Mouse (Mus musculus) inflammation-experienced regulatory T-cells (primary cell): Measurements from ENCODE around the gene Des. TPM values are rescaled to one million over a fixed set of nuclear protein-coding genes. Genes with fewer than 3 reads are reported as not detected.

ENCODE experiments used
- polyA plus RNA-seq, 2 experiments: library from polyadenylated mRNA; unstranded; fragments of 100-300 nt; shearing (Covaris generic); gene quantifications; one replicate each; pipeline ENCODE4 v1.2.1; 2017

Gene Des
- under 1 TPM in 1 of 2 experiments, not detected in 1; 0.77 TPM for polyA plus RNA-seq

DNA sequence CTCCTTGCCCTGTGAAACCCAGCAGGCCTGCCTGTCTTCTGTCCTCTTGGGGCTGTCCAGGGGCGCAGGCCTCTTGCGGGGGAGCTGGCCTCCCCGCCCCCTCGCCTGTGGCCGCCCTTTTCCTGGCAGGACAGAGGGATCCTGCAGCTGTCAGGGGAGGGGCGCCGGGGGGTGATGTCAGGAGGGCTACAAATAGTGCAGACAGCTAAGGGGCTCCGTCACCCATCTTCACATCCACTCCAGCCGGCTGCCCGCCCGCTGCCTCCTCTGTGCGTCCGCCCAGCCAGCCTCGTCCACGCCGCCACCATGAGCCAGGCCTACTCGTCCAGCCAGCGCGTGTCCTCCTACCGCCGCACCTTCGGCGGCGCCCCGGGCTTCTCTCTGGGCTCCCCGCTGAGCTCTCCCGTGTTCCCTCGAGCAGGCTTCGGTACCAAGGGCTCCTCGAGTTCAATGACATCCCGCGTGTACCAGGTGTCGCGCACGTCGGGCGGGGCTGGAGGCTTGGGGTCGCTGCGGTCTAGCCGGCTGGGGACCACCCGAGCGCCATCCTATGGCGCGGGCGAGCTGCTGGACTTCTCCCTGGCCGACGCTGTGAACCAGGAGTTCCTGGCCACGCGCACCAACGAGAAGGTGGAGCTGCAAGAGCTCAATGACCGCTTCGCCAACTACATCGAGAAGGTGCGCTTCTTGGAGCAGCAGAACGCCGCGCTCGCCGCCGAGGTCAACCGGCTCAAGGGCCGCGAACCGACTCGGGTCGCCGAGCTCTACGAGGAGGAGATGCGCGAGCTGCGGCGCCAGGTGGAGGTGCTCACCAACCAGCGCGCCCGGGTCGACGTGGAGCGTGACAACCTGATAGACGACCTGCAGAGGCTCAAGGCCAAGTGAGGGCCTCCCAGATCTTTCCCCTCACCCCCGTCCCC, at the start of gene Des:
Gene Des (plus strand): TSS at position 218 of the 920 bp plus-strand sequence.

DNA sequence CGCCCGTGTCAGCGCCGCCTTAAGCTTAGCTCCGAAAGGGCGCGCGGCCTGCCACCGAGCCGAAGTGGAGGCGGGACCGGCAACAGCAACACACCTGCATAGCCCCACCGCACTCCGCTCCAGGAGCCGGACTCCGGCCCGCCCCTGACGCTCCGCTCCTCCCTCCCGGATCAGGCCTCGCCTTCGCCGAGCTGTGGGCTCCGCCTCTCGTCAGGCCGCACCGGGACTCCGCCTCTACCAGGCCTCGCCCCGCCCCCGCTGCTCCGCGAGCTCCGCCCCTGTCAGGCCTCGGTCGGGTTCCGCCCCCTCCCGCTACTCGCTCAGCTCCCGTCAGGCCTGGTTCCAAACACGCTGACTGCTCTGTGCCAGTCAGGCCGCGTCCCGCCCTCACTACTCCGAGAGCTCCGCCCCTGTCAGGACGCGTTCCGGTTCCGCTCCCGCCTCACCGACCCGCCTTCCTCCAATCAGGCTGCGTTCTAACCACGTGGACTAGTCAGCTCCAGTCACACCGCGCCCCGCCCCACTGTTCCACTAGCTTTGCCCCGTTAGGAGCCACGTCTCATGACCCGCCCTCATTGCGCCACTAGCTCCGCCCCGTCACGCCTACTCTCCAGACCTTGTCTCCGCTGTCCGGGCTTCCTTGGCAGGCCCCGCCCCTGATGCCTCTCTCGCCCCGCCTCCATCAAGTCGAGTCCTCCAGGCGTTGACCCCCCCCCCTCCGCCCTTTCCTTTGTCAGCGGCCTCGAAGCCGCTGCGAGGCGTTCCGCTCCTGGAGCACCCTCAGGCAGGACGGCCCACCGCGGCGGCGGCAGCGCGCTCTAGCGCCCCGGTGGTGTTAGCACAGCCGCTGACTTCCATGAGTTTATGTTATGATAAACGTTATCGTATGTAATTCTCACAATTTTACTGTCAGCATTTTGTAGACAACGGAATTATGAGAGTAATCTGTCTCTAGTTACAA, 42.6 kb upstream of the Des start, which contains the start of gene Dnpep:
Gene Dnpep (minus strand): TSS at position 750 of the 961 bp plus-strand sequence.

GRCm38 (mm10) chr1:75374950-75375936, 15.1 kb downstream of the Des start, which contains the start of gene Speg:
Gene Speg (plus strand): TSS chr1:75375297.

Other genes starting within 250 kb of the Des start
- gene Nhej1, start 235.1 kb upstream of the Des start, polyA plus RNA-seq: 10 to 100 TPM in 1 of 2 experiments, 1 to 10 TPM in 1; 8.1 to 18.7 TPM
- gene Slc23a3, start 226.4 kb upstream of the Des start, polyA plus RNA-seq: 1 to 10 TPM in 1 of 2 experiments, under 1 TPM in 1; 0.42 to 1.1 TPM
- gene Cnppd1, start 217.6 kb upstream of the Des start, polyA plus RNA-seq: 100 to 1,000 TPM; 146 to 163 TPM
- gene Retreg2, start 217.6 kb upstream of the Des start, polyA plus RNA-seq: 100 to 1,000 TPM; 122 TPM
- 10 to 100 TPM; 68.6 to 80.7 TPM for gene Zfand2b, start 191.7 kb upstream of the Des start, polyA plus RNA-seq
- gene Abcb6, start 179.9 kb upstream of the Des start, polyA plus RNA-seq: 1 to 10 TPM; 4.8 to 7.3 TPM
- gene Ankzf1, start 168.2 kb upstream of the Des start, polyA plus RNA-seq: 10 to 100 TPM; 38.6 to 47.7 TPM
- 10 to 100 TPM; 17.2 to 18.1 TPM for gene Atg9a, start 168.1 kb upstream of the Des start, polyA plus RNA-seq
- 10 to 100 TPM in 1 of 2 experiments, 1 to 10 TPM in 1; 9.9 to 18.9 TPM for gene Glb1l, start 149.5 kb upstream of the Des start, polyA plus RNA-seq
- gene Stk16, start 149.5 kb upstream of the Des start, polyA plus RNA-seq: 100 to 1,000 TPM in 1 of 2 experiments, 10 to 100 TPM in 1; 97.8 to 128 TPM
- gene Tuba4a, start 140.5 kb upstream of the Des start, polyA plus RNA-seq: 100 to 1,000 TPM; 268 to 351 TPM
- gene A630095N17Rik, start 128.2 kb upstream of the Des start, polyA plus RNA-seq: 1 to 10 TPM in 1 of 2 experiments, not detected in 1; 2.1 TPM
- 10 to 100 TPM; 41.1 to 41.7 TPM for gene Dnajb2, start 123.9 kb upstream of the Des start, polyA plus RNA-seq
- under 1 TPM; 0.28 to 0.32 TPM for gene Ptprn, start 95.8 kb upstream of the Des start, polyA plus RNA-seq
- not detected for gene Resp18, start 81.9 kb upstream of the Des start, polyA plus RNA-seq
- gene Dnpep, start 42.3 kb upstream of the Des start, polyA plus RNA-seq: 10 to 100 TPM; 63.9 to 69.7 TPM
- gene Speg, start 15.0 kb downstream of the Des start, polyA plus RNA-seq: 1 to 10 TPM in 1 of 2 experiments, under 1 TPM in 1; 0.95 to 5.6 TPM
- 10 to 100 TPM; 67.8 to 92.0 TPM for gene Gmppa, start 75.6 kb downstream of the Des start, polyA plus RNA-seq
- under 1 TPM in 1 of 2 experiments, not detected in 1; 0.15 TPM for gene Asic4, start 90.1 kb downstream of the Des start, polyA plus RNA-seq
- 10 to 100 TPM; 49.3 to 50.4 TPM for gene Chpf, start 119.0 kb downstream of the Des start, polyA plus RNA-seq
- gene Tmem198, start 119.2 kb downstream of the Des start, polyA plus RNA-seq: 1 to 10 TPM; 1.5 to 3.0 TPM
- gene Obsl1, start 146.1 kb downstream of the Des start, polyA plus RNA-seq: 1 to 10 TPM in 1 of 2 experiments, under 1 TPM in 1; 0.63 to 1.4 TPM
- under 1 TPM in 1 of 2 experiments, not detected in 1; 0.64 TPM for gene Inha, start 146.7 kb downstream of the Des start, polyA plus RNA-seq
- gene Stk11ip, start 161.2 kb downstream of the Des start, polyA plus RNA-seq: 10 to 100 TPM; 24.7 to 35.1 TPM
- under 1 TPM; 0.16 to 0.47 TPM for gene Slc4a3, start 185.9 kb downstream of the Des start, polyA plus RNA-seq